Mouse (Mus musculus) retina, postnatal 1 day (tissue): ENCODE measurements around the gene Ctcf.

ENCODE experiments used
- DNase-seq: peaks from one replicate; pipeline ENCODE4 v3.0.0-alpha.2; 2012

The Ctcf gene

DNA sequence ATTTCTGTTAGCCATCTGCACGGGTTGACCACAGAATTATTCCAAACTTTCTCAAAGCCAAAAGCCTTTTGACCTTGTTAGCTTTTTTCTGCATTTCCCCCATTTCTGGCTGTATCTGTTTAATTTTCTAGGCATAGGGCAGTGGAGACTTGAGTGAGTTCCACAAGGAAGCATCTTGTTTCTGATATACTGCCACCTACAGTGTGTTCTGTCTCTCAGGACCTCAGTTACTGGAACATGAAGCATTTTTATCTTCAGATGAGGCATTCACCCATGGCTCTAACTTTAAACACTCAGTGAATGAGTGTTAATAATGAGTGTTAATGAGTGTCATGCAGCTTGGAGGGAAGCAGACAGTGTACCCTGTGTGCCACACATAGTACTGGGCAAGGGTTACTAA is 41.5 kb downstream of the Ctcf start:
- no peak for DNase-seq

GRCm38 (mm10) chr8:105685325-105685724 is 49.0 kb downstream of the Ctcf start:
- no peak for DNase-seq

DNA sequence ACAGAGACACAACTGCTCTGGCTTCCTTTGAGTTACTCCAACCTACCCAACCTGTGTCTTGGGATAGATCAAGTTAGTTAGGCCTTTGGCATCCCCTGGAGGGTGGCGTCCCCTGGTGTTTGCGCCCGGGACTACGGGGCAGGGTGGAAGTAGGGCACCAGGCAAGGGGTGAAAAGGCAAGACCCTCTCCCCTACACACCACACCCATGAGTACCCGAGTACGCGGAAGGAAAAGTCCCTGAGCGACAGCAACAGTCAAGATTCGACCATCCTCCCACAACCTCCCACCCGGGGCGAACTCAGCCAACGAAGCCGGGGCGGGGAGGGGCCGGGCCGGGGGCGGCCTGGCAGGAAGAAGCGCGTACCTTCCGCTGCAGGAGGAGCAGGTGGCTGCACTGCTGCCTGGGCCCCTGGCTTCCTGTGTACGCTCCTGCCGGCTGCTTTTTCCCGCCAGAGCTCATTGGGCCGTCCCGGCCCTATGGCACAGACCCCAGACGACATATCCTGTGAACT is 49.5 kb downstream of the Ctcf start, which contains the start of gene Carmil2:
Carmil2 (plus strand) TSS at position 479 of the 513 bp plus-strand sequence.
- DNase-seq, result peak; percentile 64

DNA sequence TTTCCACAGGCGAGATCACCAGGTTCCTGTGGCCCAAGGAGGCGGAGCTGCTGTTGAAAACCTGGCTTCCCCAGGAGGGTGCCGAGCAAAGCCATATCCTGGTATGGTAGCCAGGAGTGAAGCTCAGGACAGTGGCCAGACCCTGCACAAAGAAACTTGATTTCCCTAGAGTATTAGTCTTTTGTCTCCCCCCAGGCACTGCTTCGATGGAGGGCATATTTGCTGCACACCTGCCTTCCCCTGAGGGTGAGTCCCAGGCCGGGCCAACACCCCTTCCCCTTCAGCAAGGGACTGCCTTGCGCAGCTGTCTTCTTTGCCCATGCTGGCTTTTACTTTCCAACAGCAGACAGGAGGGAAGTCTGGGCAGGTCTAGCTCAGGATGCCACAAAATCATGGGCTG is 50.2 kb downstream of the Ctcf start:
- DNase-seq, result no peak

GRCm38 (mm10) chr8:105687512-105687911 is 51.1 kb downstream of the Ctcf start:
- no peak for DNase-seq

GRCm38 (mm10) chr8:105688242-105688752 is 51.9 kb downstream of the Ctcf start:
- no peak for DNase-seq

DNA sequence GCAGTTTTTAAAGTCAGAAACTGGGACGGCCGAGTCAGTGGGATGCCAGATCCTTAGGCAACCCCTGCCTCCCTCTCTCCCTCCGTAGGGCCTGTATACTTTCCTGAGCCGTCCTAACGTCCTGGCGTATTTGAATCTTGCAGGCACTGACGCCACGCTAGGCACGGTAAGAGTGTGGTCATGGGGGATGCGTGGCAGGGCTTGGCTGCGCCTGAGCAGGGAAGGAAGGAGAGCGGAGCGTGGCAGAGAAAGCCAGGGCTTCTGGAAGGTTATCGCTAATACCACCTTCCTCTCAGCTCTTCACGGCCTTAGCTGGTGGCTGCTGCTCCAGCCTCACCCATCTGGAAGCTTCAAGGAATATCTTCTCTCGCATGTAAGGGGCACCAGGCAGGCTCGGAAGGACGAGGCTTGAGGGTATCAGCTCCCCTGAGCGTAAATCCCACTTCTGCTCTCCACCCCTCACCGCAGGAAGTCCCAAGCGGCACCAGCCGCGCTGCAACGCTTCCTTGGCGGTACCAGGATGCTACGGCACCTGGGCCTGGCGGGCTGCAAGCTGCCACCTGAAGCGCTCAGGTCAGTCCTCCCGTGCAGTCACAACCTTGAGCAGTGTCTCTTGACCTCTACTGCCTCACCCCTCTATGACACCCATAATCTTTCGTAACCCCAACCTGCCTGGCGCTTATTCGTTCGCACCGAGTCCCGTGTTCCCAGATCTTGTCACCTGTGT is 53.1 kb downstream of the Ctcf start:
- DNase-seq, result no peak

DNA sequence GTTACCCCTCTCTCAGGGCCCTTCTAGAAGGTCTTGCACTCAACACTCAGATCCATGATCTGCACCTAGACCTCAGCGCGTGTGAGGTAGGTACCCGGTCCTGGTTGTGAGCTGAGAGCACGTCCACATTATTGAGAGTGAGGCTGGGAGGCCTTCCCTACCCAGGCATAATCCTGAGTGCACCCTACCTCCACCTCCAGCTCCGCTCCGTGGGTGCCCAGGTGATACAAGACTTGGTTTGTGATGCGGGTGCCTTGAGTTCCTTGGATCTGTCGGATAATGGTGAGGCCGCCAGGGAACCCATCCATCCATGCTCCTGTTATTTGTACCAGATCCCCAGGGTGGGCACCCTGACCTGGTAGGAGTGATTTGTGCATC is 53.6 kb downstream of the Ctcf start:
- DNase-seq, result no peak

DNA sequence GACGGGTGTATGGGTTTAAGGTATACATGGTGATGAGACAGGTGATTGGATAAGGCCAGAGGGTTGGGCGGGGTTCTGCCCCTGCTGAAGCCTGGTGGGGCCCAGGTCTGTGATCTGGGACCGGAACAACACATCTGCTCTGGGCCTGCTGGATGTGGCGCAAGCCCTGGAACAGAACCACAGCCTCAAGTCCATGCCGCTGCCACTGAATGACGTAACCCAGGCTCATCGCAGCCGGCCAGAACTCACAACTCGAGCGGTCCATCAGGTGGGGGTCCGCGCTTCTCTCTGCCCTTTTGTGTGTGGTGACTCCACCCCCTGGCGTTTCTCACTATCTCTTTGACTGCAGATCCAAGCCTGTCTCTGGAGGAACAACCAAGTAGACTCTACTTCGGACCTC is 54.6 kb downstream of the Ctcf start:
- DNase-seq, result no peak

- DNase-seq, result no peak
Observed at GRCm38 (mm10) chr8:105692449-105693182, 56.2 kb downstream of the Ctcf start.

DNA sequence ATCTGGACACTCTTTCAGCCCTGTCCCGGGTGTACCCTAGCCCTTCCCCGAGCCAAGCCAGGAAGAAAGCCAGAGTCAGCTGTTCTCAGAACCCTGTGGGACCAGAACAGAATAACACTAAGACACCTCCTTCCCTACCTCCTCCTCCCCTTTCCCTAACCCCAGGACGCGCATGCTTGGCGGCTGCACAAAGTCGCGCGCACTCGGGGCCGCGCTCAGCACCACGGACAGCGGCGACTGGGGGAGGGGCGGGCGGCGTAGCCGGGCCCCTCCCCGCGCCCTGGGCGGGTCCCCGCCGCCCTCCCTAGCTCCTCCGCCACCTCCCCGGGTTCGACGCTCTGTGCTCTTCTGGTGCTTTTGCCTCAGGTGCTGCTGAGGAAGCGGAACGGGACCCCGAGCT is 57.3 kb downstream of the Ctcf start:
- DNase-seq, result peak; percentile 82

DNA sequence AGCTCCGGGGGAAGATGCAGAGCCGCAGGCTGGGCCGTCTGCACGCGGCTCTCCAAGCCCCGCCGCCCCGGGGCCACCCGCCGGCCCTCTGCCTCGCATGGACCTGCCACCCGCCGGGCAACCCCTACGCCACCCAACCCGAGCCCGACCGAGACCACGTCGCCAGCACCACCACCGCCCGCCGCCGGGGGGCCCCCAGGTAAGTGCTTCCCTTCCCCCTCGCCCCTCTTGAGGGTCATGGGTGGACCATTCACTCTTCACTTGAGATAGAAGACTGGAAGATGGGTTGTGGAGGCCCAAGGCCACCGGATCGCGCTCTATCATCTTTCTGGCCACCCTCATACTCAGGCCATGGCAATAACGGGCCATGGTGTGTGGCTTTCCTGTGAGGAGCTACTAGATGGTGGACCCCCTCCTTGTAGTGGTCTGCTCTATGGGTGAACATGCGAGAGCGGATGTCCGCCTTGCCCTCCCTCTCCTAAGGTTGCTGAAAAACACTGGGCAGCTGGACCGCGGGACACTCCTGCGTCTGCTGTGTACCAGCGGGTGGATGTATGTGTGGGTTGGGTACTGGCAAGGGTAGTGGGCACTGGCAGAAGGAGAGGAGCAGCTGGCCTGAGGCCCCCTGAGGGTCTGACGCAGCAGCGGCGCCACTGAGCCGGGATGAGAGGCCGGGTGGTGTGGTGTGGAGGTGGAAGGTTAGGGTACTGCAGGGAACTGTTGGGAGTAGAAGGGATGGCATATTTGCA is 57.9 kb downstream of the Ctcf start:
- DNase-seq, result peak; percentile 69

DNA sequence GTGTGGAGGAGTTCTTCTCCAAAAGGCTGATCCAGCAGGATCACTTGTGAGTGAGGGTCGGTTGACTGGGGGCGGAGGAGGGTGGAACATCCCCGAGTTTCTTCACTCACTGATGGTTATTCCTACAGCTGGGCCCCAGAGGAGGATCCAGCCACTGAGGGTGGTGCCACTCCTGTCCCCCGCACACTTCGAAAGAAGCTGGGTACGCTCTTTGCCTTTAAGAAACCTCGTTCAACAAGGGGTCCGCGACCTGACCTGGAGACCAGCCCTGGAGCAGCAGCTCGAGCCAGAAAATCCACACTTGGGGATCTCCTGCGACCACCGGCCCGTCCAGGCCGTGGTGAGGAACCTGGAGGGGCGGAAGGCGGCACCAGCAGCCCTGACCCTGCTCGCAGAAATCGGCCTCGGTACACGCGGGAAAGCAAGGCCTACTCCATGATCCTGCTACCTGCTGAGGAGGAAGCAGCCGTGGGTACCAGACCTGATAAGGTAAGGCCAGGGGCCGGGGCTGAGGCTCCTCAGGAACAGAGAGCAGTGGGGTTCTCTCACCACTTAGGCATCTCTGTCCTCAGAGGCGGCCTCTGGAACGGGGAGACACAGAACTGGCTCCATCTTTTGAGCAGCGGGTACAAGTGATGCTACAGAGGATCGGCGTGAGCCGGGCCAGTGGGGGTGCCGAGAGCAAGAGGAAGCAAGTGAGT is 58.9 kb downstream of the Ctcf start:
- no peak for DNase-seq

- no peak for DNase-seq
Observed at GRCm38 (mm10) chr8:105697196-105697780, 60.9 kb downstream of the Ctcf start.

DNA sequence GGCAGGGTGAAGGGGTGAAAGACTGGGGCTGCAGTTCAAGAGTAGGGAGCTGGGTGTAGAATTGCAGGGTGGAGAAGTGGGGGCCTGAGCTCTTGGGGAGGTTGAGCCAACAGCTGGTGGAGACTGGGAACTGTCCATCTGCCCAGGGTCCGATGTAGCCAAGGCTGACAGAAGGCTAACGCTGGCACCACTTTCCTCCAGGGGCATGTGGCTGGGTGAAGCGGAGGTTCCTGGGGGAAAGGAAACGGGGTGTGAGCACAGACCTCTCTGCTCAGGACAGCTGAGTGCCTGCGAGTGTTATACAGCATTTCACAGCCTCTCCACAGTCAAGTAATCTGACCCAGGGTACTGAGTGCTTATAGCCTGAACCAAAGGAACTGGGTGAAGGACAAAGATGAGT is 62.4 kb downstream of the Ctcf start:
- DNase-seq, result no peak

DNA sequence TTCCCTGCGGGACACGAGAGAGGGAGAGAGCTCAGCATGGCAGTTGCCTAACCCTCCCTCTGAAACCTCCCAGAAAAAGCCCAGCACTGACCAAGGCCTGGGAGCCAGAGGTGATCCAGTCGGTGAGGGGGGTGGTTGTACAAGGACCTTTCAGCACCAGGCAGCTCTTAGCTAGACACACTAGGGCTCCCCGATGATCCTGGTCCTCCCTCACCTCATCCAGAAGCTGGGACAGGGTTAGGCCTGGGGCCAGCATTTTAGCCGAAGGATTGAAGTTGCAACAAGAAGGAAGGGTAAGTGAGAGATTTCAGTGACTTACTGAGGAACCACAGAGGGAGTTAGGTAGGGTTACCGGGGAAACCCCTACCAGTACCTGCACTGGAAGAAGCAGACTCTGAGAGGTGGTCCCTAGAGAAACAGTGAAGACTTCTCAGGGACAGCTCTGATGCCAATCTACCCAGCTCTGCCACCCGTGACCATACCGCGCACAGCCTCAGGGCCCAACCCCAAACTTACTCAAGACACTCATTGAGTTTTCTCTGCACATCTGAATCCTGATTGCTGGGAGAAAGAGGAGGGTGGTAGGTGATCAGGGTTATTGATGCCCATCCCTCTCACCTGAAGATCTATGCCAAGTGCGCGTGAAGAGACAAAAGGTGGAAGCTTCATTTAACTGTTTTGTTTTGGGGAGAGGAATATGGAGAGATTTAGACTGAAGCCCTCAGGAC is 63.3 kb downstream of the Ctcf start:
- DNase-seq, result no peak

DNA sequence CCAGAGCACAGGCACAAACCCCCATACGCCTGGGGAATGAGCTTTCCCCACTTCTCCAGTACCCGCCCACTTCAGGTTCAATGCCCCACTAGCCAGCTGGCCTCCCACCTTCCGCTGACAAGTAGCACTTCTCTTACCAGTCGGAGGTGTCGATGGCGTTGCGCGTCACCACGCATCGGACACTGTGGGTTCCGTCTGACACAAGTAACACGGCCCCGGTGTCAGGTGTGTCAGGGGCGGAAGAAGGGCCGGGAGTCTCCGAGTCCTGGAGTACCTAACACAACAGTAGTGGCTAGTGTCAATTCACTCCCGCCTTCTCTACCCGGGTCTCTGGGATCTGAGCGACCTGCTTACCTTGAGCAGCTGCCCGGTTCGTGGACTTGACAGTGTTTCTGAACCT is 64.2 kb downstream of the Ctcf start:
- DNase-seq, result no peak

DNA sequence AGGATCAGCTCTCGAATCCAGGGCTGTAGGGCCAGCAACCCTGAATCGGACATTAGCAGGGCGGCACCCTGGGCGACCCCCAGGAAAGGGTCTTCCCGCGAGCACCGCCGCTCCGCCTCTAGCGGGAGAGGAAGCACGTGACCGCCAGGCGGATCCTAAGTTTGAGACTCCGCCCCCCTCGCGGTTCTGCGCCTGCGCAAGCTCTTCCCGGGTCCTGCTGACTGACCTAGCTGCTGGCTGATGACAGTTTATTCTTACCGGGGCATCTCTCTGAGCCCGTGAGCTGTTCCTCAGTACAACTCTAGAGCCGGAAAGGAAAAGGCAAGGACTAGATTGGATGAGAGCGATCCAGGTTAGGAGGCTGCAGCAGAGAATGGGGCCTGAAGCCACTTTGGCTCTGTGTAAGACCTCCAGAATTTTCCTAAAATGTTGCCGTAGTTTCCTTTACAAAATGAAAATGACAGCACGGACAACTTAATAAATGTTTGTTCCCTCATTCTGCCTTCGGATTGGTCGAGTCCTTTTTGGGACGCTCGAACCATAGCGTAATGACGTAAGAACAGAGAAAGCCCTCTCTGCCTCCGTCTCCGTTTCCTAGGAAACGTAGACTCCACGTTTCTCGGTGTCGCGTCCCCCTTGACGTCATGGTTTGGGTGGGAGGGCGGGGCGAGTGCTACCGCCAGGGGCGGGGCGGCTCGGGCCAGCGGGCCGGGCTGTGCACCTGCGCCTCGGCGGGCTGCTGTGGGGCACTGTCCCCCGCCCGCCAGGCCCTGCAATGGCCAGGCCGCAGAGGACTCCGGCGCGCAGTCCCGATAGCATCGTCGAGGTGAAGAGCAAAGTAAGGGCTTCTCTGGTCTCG is 64.8 kb downstream of the Ctcf start, which contains the start of the genes Acd and Pard6a:
Acd (minus strand) TSS at position 137 of the 859 bp plus-strand sequence.
Pard6a (plus strand) TSS at position 183 of the 859 bp plus-strand sequence.
- peak; percentile 97 for DNase-seq

DNA sequence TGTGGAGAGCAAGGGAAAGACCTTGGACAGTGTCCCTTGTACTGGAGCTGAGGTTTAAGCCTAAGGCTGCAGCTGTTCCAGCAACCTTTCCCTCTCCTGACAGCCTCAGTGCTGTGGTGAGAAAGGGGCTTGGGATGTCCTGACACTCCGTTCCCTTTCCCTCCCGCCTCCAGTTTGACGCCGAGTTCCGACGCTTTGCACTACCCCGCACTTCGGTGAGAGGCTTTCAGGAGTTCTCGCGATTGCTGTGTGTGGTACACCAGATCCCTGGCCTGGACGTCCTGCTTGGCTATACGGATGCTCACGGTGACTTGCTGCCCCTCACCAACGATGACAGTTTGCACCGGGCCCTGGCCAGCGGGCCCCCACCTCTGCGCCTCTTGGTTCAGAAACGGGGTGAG is 65.6 kb downstream of the Ctcf start:
- no peak for DNase-seq

DNA sequence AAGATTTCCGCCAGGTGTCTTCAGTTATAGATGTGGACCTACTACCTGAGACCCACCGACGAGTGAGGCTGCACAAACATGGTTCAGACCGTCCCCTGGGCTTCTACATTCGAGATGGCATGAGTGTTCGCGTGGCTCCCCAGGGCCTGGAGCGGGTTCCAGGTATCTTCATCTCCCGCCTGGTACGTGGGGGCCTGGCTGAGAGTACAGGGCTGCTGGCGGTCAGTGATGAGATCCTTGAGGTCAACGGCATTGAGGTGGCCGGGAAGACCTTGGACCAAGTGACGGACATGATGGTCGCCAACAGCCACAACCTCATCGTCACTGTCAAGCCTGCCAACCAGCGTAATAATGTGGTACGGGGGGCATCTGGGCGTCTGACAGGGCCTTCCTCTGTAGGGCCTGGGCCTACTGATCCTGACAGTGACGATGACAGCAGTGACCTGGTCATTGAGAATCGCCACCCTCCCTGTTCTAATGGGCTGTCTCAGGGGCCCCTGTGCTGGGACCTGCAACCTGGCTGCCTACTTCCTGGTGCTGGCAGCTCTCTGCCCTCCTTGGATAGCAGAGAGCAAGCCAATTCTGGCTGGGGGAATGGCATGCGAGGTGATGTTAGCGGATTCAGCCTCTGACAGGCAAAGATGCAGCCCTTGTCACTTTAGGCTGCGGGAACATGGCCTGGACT is 66.5 kb downstream of the Ctcf start:
- no peak for DNase-seq
